Mouse (Mus musculus) frontal cortex, adult (tissue): ENCODE measurements around the gene Sbno1.

Experiments
- ATAC-seq: cut with Nextera tagmentation; 2 replicates; pipeline ENCODE4 v1.9.2; 2017; ENCODE audit warnings: mild to moderate bottlenecking, moderate library complexity, mixed read lengths; ENCODE audit not compliant: low TSS enrichment

Gene Sbno1

DNA sequence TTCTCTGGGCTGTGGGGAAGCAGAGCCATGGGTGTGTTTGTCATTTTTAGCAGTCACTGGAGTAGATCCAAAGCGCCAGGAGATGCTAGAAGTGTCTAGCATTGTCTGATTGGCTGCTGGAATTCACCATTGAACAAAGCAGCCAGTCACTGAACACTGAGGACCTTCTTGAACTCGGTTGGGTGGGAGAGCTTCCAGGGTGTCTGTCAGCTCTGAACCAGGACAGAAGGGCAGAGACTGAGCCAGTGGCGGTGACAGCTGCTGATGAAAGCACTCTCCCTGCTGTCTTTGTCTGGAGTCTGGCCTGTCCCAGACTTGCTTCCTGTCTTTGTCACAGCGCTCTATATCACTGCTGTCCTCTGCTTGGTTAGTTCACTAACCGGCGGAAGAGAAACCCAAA lies 91.4 kb downstream of the Sbno1 start:
- ATAC-seq = peak; percentile 48

DNA sequence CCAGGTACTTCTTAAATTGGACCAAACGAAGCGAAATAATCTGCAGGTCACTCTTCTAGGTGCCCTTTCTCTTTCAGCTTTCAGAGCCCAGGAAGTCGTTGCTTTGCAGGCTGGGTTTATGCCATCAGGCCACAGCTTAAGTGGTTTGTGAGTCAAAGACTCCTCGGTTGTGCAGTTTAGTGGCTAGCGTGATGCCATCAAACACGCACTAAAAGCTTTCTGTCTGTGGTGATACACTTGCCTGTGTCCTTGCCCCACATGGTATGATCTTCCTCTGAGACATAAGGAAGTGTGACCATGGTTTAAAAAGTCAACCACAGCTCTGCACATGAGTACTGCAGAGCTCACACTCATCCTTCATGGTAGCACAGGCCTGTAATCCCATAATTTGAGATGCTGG lies 95.7 kb downstream of the Sbno1 start:
- ATAC-seq = no peak

DNA sequence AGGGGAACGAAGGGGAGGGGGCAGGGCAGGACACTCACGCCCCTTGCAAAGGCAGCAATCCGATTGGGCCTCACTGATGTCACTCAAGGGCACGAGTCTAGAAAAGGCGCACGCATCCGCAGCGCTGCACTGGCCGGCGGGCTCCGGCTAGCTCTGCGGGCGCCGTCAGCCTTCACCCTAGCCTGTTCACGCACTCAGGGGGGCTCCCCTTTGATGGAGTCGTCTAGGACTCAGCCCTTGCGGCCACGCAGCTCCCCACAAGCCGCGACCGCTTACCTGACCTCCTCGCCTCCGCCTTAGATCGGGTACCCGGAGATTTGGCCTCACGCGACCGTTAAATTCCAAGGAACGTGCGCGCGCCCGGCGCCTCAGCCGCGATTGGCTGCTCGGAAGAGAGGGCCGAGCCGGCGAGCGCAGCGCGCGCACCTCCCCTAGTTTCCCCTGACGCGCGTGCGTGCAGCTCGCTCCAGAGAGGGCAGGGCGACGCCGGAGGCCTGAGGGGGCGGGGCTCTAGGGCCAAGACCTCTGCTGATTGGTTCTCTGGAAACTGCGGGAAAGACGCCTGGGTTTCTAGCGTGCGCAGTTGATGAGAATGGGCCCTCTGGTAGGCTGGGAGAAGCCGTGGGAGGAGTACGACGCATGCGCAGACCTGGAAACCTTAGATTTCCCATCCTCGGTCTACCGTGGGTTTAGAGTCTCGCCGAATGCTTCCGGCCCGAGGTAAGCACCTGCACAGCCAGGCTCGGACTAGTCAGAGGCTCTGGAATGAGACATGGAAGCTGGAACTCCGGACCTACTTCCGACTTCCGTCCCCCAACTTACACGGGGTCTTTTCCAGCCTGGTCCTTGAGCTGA lies 98.1 kb downstream of the Sbno1 start, which contains the start of the genes Mphosph9 and 2810006K23Rik:
Gene Mphosph9, minus strand, starts transcription at position 463 of the 855 bp plus-strand sequence.
Gene 2810006K23Rik, plus strand, starts transcription at position 580 of the 855 bp plus-strand sequence.
- peak; percentile 90 for ATAC-seq

DNA sequence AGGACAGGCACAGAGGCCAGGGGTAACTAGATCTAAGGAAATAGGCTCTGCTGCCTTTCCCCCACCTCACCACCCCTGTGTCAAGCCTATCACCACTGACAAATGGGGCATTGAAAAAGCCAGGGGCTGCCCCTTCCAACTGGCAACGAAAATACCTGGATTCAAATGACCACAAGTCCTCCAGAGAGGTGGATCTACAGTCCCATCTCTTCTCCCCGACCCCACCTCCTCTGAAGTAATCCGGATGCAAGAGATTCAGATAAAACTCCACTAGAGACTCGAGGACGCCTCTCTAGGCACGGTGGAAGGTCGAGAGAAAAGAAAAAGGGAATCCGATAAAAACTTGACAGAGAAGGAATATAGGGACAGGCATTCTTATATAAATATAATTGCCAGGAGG lies 99.0 kb downstream of the Sbno1 start:
- ATAC-seq = no peak
